Mouse (Mus musculus) cerebellum, adult 2 months (tissue): Measurements from ENCODE around the gene BC030870.

Experiments
- CTCF ChIP-seq: fragments of 200-500 bp; IDR thresholded peaks from 2 replicates; pipeline ENCODE4 v1.5.1; 2011; ENCODE audit warnings: low read depth, mild to moderate bottlenecking, control low read depth, low read length, moderate library complexity, borderline replicate concordance; ENCODE audit not compliant: insufficient read depth
- POLR2A ChIP-seq: fragments of 200-500 bp; IDR thresholded peaks from 2 replicates; pipeline ENCODE4 v1.6.1; 2011; ENCODE audit warnings: low read length, control low read depth, borderline replicate concordance; ENCODE audit not compliant: insufficient read depth

- TF ChIP-seq POLR2A = no peak
- no peak for TF ChIP-seq CTCF
Observed at GRCm38 (mm10) chr8:65074733-65075132, 54.6 kb downstream of the BC030870 start, which contains the start of gene Gm10663.
